8 mouse cellular contexts compared by ENCODE assay signal in genomic region chr7:101663514-101664159, GRCm38 (mm10). TPM values are rescaled to one million over a fixed set of nuclear protein-coding genes. Genes with fewer than 3 reads are reported as not detected.
DNase-seq lines count a peak whose midpoint lies in the region; ATAC-seq and TF ChIP-seq lines count a peak whose summit lies in the region.

Gene Clpb (plus strand): TSS chr7:101663633.

- H3K27ac ChIP-seq in ES-Bruce4 (ENCODE audit: insufficient read depth, low read length), result no peak within 1 kb of the TSS
- H3K27ac ChIP-seq in forebrain, embryonic 13.5 days, result peak within 1 kb of the TSS; percentile 51
- peak within 1 kb of the TSS; percentile 56; the same call in 1 of the 2 replicates for H3K27ac ChIP-seq in liver, postnatal 0 days (ENCODE audit: low read depth)
- no peak within 1 kb of the TSS for H3K27ac ChIP-seq in neural tube, embryonic 14.5 days (ENCODE audit: low read depth, low read length)

- peak within 1 kb of the TSS; percentile 6 for H3K9ac ChIP-seq in ES-Bruce4 (ENCODE audit: low read depth, poor library complexity, severe bottlenecking)
- peak within 1 kb of the TSS; percentile 51 for H3K9ac ChIP-seq in forebrain, embryonic 13.5 days
- H3K9ac ChIP-seq in liver, postnatal 0 days (replicated peaks), result peak within 1 kb of the TSS; percentile 54
- peak within 1 kb of the TSS; percentile 47; the same call in 1 of the 2 replicates for H3K9ac ChIP-seq in neural tube, embryonic 14.5 days (replicated peaks; ENCODE audit: low read depth, low read length)

- no peaks in the 10 kb centered on the region for H3K27me3 ChIP-seq in ES-Bruce4 (ENCODE audit: control insufficient read depth, insufficient read depth, low read length, poor library complexity, severe bottlenecking)
- H3K27me3 ChIP-seq in forebrain, embryonic 13.5 days, result peaks cover 5% of the 10 kb centered on the region; the same call in 1 of the 2 replicates
- H3K27me3 ChIP-seq in liver, postnatal 0 days (ENCODE audit: insufficient read depth, low read length), result no peaks in the 10 kb centered on the region
- H3K27me3 ChIP-seq in neural tube, embryonic 14.5 days (ENCODE audit: control insufficient read depth, insufficient read depth, low read length), result no peaks in the 10 kb centered on the region

- peak within 1 kb of the TSS; percentile 92 for H3K4me3 ChIP-seq in ES-Bruce4 (ENCODE audit: low read depth, low read length)
- H3K4me3 ChIP-seq in forebrain, embryonic 13.5 days, result peak within 1 kb of the TSS; percentile 58
- peak within 1 kb of the TSS; percentile 63 for H3K4me3 ChIP-seq in liver, postnatal 0 days (ENCODE audit: low read depth, low read length)
- peak within 1 kb of the TSS; percentile 61 for H3K4me3 ChIP-seq in neural tube, embryonic 14.5 days (ENCODE audit: low read depth, low read length)

- no peak for TF ChIP-seq EP300 in ES-Bruce4 (IDR thresholded peaks at IDR 0.05; ENCODE audit: insufficient read depth, low read depth, low read length)
- no peak for TF ChIP-seq EP300 in liver, postnatal 0 days (IDR thresholded peaks at IDR 0.05; ENCODE audit: low read depth)

- TF ChIP-seq POLR2A in ES-Bruce4 (IDR thresholded peaks at IDR 0.05; ENCODE audit: insufficient read depth, low read length), result no peak

- H3K4me2 ChIP-seq in forebrain, embryonic 13.5 days, result peak within 1 kb of the TSS; percentile 65
- H3K4me2 ChIP-seq in liver, postnatal 0 days (ENCODE audit: low read depth, low read length), result peak within 1 kb of the TSS; percentile 72
- H3K4me2 ChIP-seq in neural tube, embryonic 14.5 days (ENCODE audit: low read depth, low read length), result peak within 1 kb of the TSS; percentile 60

- H3K9me3 ChIP-seq in ES-Bruce4 (replicated peaks; ENCODE audit: control insufficient read depth, insufficient read depth, low read length, poor library complexity, severe bottlenecking), result no peaks in the 10 kb centered on the region
- H3K9me3 ChIP-seq in forebrain, embryonic 13.5 days (replicated peaks), result no peaks in the 10 kb centered on the region
- H3K9me3 ChIP-seq in liver, postnatal 0 days (ENCODE audit: low read length), result no peaks in the 10 kb centered on the region
- H3K9me3 ChIP-seq in neural tube, embryonic 14.5 days (ENCODE audit: control insufficient read depth, low read length), result no peaks in the 10 kb centered on the region

- H3K36me3 ChIP-seq in ES-Bruce4 (ENCODE audit: control insufficient read depth, insufficient read depth, low read length, poor library complexity, severe bottlenecking), result peaks cover 2% of the 10 kb centered on the region; the same call in 1 of the 2 replicates
- peaks cover 7% of the 10 kb centered on the region; the same call in 1 of the 2 replicates for H3K36me3 ChIP-seq in forebrain, embryonic 13.5 days (ENCODE audit: poor library complexity, severe bottlenecking)
- no peaks in the 10 kb centered on the region for H3K36me3 ChIP-seq in liver, postnatal 0 days (replicated peaks; ENCODE audit: insufficient read depth, low read length)
- no peaks in the 10 kb centered on the region for H3K36me3 ChIP-seq in neural tube, embryonic 14.5 days (ENCODE audit: control insufficient read depth, insufficient read depth, low read length)

- peak; percentile 88 for TF ChIP-seq CTCF in ES-Bruce4 (IDR thresholded peaks at IDR 0.05; ENCODE audit: low read depth, low read length)
- TF ChIP-seq CTCF in liver, postnatal 0 days (IDR thresholded peaks at IDR 0.05; ENCODE audit: low read depth), result peak; percentile 93

- intact Hi-C loops in heart, postnatal 10 days (cut with DNase I), result no loop called here

- H3K4me1 ChIP-seq in ES-Bruce4 (ENCODE audit: control insufficient read depth, insufficient read depth, low read length), result no peaks in the 10 kb centered on the region
- H3K4me1 ChIP-seq in forebrain, embryonic 13.5 days, result peaks cover 30% of the 10 kb centered on the region
- peaks cover 9% of the 10 kb centered on the region; the same call in 1 of the 2 replicates for H3K4me1 ChIP-seq in liver, postnatal 0 days (ENCODE audit: insufficient read depth)
- peaks cover 13% of the 10 kb centered on the region; the same call in 1 of the 2 replicates for H3K4me1 ChIP-seq in neural tube, embryonic 14.5 days (ENCODE audit: control insufficient read depth, insufficient read depth, low read length)

- under 1% methylated on average over 49 of the region's 49 CpGs for whole genome bisulfite sequencing in forebrain, embryonic 13.5 days
- 1% methylated on average over 49 of the region's 49 CpGs for WGBS in large intestine, adult 2 months
- under 1% methylated on average over 49 of the region's 49 CpGs for WGBS in liver, postnatal 0 days (ENCODE audit: insufficient replicate concordance)
- 1% methylated on average over 49 of the region's 49 CpGs for WGBS in neural tube, embryonic 14.5 days

- peak; percentile 96 to 97 for DNase-seq in heart, postnatal 10 days
- DNase-seq in large intestine, adult 2 months (ENCODE audit: low read depth, low spot score), result peak; percentile 91
- DNase-seq in liver, postnatal 0 days, result peak; percentile 86
- DNase-seq in testis, postnatal 10 days (ENCODE audit: low spot score), result peak; percentile 91

- peak; percentile 98 for ATAC-seq in cerebellum, adult (ENCODE audit: insufficient number of reproducible peaks, low FRiP score, low TSS enrichment)
- peak; percentile 99 for ATAC-seq in forebrain, embryonic 13.5 days
- peak; percentile 100 for ATAC-seq in liver, postnatal 0 days
- ATAC-seq in neural tube, embryonic 14.5 days (ENCODE audit: low read depth), result peak; percentile 99

RNA-seq across cellular contexts. Expression of gene Clpb, which starts in this region (rescaled TPM):
- 55.0 and 58.9 TPM in 2 replicates for polyA plus RNA-seq in ES-Bruce4 (2011; ENCODE audit: insufficient read depth, insufficient read length, low read depth, missing spikeins)
- polyA plus RNA-seq in forebrain, embryonic 13.5 days (2015; fragmentation: Nextera tagmentation; extraction: Ambion mirVana), result 35.4 and 40.8 TPM in 2 replicates
- 10 to 100 TPM; 62.7 to 67.0 TPM for total RNA-seq in heart, postnatal 10 days (2021)
- 21.2 and 24.6 TPM in 2 replicates for polyA plus RNA-seq in large intestine, adult 2 months (2012; rRNA removed)
- 15.1 and 16.3 TPM in 2 replicates for polyA plus RNA-seq in liver, postnatal 0 days (2015; fragmentation: Nextera tagmentation; extraction: Ambion mirVana)
- 36.1 and 37.5 TPM in 2 replicates for polyA plus RNA-seq in neural tube, embryonic 14.5 days (2014; fragmentation: Nextera tagmentation; extraction: Ambion mirVana)

Comparison
In these comparisons a context has a peak if more than half of its experiments do, and no peak if none do; other contexts are left out.
1. H3K27ac ChIP-seq: peak in forebrain, embryonic 13.5 days (single experiment) and liver, postnatal 0 days (single experiment); none in ES-Bruce4 (single experiment) and neural tube, embryonic 14.5 days (single experiment).
2. Peak in every context shown above with its lines, with median percentiles within 50 percentile points of each other: H3K4me3 ChIP-seq, H3K9ac ChIP-seq, ATAC-seq, H3K4me2 ChIP-seq and DNase-seq.